Mouse (Mus musculus): ENCODE data around the gene Cyp2e1.
"Not testable (repeated sequence)": the region's sequence is repeated elsewhere in the genome, so short reads cannot be mapped to it uniquely, and the experiment has no call there.

Cyp2e1 gene

DNA sequence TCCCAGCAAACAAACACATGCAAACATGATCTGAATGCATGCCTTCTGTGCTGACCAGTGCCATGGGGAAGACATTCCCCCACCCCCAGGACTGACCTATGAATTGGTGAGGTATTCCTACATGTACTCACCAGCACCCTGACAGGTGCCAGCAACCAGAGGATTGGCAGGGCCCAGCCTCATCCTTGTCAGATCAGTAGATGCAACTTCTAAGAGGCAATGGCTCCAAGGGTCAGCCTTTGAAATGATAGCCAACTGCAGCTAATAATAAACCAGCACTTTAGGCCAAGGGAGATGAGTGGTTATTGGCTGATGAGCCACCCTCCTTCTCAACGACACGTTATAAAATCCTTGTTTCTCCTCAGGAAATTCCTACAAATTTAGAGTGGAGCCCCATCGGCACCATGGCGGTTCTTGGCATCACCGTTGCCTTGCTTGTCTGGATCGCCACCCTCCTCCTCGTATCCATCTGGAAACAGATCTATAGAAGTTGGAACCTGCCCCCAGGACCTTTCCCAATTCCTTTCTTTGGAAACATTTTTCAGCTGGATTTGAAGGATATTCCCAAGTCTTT is at the start of gene Cyp2e1:
Cyp2e1 (plus strand) TSS at position 293 of the 574 bp plus-strand sequence.
- DNase-seq, result no peak

- no peak for DNase-seq
Measured at GRCm38 (mm10) chr7:140717155-140718055, 46.1 kb upstream of the Cyp2e1 start.

DNA sequence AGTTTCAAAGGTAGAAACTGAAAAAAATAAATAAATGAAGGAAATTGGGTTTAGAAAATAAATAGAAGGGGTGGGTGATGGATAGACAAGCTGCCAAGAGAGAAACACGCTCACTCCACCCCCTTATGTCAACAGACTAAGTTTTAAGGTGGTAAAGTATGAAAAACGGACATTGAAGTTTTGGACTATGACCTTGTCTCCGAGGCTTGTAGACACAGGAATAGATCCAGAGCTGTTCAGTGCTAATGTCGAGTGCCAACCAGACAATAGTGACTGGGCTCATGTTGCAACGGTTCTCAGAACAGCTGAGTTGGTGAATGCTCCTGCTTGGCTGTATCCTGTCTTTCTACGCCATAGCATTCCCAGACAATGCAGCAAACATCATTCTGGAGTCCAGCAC is 42.4 kb upstream of the Cyp2e1 start:
- DNase-seq, result no peak

DNA sequence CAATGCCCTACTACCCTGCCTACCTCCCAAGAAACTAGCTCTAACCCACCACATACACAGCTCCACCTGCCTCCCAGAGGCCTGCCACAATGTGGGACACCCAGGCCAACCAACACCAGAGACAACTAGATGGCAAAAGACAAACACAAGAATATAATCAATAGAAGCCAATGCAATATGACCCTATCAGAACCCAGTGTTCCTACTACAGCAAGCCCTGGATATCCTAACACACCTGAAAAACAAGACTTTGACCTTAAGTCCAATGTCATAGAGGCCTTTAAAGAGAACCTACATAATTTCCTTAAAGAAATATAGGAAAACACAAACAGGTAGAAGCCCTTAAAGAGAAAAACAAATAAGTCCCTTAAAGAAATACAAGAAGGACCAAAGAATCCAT is 38.0 kb upstream of the Cyp2e1 start:
- DNase-seq, result no peak

- no peak for DNase-seq
Measured at GRCm38 (mm10) chr7:140733162-140733561, 30.4 kb upstream of the Cyp2e1 start.

- no peak for DNase-seq
Measured at GRCm38 (mm10) chr7:140747402-140747801, 16.1 kb upstream of the Cyp2e1 start.

DNA sequence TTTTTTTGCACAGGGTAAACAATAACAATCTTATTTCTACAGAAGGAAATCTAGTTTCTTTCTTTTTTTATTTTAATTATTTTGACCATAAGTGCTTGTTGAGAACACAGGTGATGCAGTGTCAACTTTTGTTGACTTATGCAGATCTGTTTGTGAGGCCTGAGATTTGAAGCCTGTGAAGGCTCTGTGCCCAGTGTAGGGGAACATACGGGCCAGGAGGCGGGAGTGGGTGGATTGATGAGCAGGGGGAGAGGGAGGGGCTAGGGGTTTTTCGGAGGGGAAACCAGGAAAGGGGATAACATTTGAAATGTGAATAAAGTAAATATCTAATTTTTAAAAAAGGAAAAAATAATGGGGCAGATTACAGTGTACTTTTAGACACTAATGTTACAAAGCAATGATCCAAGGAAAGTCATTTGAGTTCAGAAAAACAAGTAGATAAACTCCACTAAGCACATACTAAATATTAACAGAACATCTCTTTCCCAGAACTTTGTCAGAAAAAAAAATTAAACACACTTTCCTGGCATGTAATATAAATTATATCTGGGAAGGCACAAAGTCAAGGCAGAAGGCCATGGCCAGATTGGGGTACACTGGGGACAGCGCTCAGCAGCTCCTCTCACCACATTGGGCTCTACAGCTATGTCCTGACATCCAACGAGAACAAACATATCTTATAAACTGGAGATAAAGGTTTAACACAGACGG is 15.3 kb upstream of the Cyp2e1 start:
- no peak for DNase-seq

- DNase-seq, result no peak
Measured at GRCm38 (mm10) chr7:140748827-140749160, 14.7 kb upstream of the Cyp2e1 start.

DNA sequence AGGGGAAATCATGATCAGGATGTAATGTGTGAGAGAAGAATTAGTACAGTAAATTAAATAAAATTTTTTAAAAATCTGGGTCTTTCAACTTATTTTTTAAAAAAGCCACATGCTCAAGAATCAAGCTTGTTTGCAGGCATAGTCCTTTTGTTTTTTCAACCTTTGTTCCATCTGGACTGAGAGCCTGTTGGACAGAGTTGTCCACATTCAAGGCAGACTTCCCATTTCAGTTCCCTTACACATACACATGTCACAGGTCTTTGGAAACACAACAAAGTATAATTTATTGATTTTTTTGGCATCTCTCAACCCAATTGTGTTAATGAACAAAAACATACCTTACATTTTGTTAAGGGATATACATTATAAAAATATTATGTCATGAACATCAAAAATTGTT is 9.0 kb upstream of the Cyp2e1 start:
- no peak for DNase-seq

- no peak for DNase-seq
Measured at GRCm38 (mm10) chr7:140756151-140756854, 7.2 kb upstream of the Cyp2e1 start.

GRCm38 (mm10) chr7:140760647-140761046 is 2.9 kb upstream of the Cyp2e1 start:
- no peak for DNase-seq

GRCm38 (mm10) chr7:140765391-140765790 is 1.9 kb downstream of the Cyp2e1 start:
- not testable (repeated sequence) for DNase-seq

DNA sequence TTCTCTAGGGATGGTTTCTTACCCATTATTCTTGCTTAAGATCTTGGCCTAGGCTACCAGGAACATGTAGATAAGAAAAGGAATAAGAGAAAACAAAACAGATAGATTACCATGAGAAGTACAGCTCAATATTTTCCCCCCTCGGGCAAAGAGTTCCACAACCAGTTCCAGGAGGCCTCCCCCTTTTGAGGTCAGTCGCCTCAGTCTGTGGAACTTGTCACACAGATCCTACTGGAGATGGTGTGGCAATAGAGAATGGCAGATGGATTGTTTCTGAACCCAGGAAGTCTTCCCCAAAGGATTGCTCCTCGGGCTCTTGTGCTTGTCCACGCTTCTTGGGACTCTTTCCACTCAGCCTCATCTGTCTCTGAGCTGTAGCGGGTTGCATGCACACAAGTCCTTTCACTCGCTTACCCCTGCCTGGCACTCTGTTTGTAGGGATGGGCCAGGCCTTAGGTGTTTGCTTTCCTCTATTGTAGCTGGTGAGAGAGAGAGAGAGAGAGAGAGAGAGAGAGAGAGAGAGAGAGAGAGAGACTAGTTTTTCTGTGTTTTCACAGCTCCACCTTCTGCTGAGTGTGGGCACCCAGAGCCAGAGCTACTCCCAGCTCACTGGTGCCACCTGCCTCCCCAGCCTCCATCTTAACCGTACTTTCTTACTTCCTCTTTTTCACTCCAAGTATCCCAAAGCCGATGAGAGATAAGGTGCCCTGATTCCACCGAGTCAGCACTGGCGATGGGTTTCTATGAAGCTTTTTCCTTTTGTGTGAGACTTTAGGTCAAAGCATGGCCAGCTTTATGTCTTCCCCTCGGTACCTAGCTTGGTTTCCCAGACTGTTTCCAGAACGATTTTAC is 2.6 kb downstream of the Cyp2e1 start:
- DNase-seq, result no peak

DNA sequence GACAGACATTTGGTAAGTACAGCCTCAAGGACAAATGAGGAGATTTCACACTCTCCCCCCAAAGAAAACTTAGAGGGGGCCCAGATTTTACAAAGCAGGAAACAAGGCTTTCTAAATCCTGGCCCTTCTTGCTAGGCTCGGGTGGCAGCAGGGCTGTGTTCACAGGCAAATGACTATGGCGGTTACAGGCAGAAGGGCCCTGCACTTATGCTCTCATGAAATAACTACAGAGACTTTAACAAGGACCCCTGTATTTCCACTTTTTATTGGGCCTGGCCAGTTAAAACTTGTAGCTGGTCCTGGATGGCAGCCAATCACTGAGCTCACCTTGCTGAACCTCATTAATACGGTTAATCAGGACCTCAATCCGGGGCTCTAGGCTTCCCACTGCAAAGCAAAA is 17.0 kb downstream of the Cyp2e1 start:
- DNase-seq, result no peak

- DNase-seq, result no peak
Measured at GRCm38 (mm10) chr7:140787406-140788052, 24.0 kb downstream of the Cyp2e1 start, which contains the start of gene Syce1. Gene Syce1 (minus strand): TSS chr7:140787852.

GRCm38 (mm10) chr7:140788053-140788435 is 24.5 kb downstream of the Cyp2e1 start:
- no peak for DNase-seq

- no peak for DNase-seq
Measured at GRCm38 (mm10) chr7:140793541-140793940, 30.0 kb downstream of the Cyp2e1 start.

- DNase-seq, result no peak
Measured at GRCm38 (mm10) chr7:140797619-140798018, 34.1 kb downstream of the Cyp2e1 start.

- no peak for DNase-seq
Measured at GRCm38 (mm10) chr7:140798212-140798611, 34.7 kb downstream of the Cyp2e1 start.

DNA sequence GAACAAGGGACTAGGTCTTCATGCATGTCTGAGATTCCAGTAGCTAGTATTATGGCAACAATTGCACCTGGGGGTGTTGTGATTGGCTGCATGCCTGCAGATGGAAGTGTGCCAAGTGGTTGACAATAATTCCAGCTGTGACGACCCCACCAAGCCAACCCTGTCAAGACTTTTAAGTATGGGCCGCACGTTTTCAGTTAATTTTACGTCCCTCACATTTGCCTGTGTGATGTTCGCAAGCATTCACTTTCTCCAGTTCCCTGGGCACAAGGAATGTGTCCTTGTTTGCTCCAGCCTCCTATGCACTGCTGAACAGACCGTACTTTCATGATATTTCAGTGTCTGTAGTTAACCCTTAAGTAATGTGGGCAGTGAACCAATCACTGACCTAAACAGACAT is 39.1 kb downstream of the Cyp2e1 start:
- DNase-seq, result no peak

GRCm38 (mm10) chr7:140805704-140806103 is 42.2 kb downstream of the Cyp2e1 start:
- DNase-seq, result peak; percentile 27

GRCm38 (mm10) chr7:140810496-140810895 is 47.0 kb downstream of the Cyp2e1 start:
- DNase-seq, result no peak

All from right cerebral cortex, postnatal 14 days (tissue).